Mouse (Mus musculus) CH12F3 (cell line): Measurements from ENCODE around the gene Tmem199.

Source experiments
- in situ Hi-C: fragments of 300-500 bp; cut with MboI; formaldehyde crosslinking; loops from 2 replicates; pipeline ENCODE4 v1.14.3; 2020; ENCODE audit warnings: low sequenced_read_pairs

Tmem199 gene

DNA sequence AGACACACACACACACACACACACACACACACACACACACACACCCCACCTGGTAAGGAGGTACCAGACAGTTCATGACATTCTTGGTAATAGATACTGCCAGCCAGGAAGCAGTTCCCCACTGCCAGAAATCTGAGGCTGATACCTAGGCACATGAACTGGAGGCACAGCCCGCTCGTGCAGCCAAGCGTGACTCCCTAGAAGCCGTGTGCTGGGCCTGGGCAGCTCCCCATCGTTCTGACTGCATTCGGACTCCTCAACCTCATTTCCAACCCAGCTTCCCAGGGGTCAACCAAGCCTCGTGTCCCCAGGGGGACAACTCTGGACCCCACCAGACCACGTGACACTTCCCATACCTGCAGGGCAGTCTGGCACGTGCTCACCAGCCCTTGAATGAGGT lies 16.7 kb upstream of the Tmem199 start:
- in situ Hi-C loops, result no loop called here

DNA sequence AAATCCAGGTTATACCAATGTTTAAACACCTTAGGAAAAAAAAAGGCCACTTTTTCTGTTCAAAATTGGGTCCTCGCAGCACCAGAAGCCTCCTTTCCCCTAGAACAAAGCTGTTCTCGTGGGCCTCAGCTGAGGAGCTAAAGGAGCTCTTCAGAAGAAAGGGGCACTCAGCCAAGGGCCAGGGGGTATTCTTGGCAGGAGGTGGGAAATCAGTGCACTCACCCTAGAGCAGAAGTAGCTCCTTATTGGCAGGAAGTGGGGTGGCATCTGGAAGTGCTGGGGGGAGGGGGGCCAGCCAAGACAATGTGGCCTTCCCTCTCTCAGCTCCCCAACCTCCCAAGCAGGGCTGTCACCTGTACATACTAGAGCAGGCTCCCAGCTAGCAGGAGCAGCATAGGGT lies 12.9 kb upstream of the Tmem199 start:
- in situ Hi-C loops, result no loop called here

DNA sequence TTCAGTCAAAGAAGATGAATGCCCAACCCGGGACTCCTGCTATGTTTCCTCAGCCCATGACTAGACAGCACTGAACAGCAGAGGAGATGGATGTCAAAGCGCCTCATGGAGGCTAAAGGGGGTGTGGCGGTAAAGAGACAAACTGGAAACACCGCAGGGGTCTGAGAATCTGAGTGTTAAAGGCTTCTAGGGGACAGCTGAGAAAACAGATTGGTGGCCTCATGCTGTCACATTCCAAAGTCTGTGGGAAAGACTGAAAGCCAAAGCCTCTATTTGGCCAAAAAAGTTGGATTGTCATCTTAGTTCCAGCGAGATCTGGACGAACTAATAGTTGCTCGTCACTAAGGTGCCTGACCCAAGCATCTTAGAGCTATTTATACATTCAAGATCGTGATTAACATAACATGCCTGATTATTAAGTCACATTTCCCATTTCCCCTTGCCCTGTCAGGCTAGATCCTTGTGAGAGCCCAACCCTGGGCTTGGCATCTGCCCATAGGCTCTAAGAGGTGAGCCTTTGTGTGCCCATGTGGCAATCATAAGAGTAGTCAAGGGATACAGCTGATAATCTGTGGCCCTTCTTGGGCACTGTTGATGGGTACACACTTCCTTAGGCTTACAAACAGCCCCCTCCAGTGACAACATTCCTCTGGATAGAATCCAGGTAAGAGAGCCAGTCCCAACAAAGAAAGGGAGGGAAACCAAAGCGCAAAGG lies 11.4 kb upstream of the Tmem199 start:
- in situ Hi-C loops, result no loop called here

- in situ Hi-C loops, result no loop called here
These were observed 10.6 kb upstream of the Tmem199 start for GRCm38 (mm10) chr11:78522481-78522997.

GRCm38 (mm10) chr11:78521880-78522279 lies 9.9 kb upstream of the Tmem199 start:
- in situ Hi-C loops, result no loop called here

GRCm38 (mm10) chr11:78518931-78519330 lies 7.0 kb upstream of the Tmem199 start:
- in situ Hi-C loops, result no loop called here

DNA sequence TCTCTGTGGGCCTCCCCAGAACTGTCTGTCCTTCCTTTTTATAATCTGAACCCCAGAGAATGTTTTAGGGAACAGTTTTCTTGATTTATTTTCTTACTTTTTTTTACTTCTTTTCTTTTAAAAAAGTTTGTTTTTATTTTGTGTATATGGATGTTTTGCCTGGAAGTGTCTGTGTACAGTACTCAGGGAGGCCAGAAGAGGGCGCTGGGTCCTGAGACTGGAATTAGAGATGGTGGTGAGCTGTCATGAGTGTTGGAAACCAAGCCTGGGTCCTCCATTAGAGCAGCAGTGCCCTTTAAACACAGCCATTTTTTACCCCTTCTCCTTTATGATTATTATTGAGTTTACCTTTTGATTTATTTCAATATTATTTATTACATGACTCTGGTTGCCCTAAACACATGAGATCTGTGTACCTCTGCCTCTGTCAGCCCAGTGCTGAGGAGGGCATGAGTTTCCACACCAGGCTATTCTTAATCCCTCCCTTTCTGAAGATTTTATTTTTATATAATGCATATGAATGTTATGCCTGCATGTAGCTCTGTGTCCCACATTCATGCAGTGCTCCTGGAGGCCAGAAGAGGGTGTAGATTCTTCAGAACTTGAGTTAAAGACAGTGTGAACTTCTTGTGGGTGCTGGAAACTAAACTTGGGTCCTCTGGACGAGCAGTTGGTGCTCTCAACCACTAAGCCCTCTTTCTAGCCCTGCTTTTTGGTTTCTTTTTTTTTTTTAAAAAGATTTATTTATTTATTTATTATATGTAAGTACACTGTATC lies 3.8 kb upstream of the Tmem199 start:
- in situ Hi-C loops, result no loop called here

GRCm38 (mm10) chr11:78513106-78513790 lies 1.3 kb upstream of the Tmem199 start:
- in situ Hi-C loops, result no loop called here

DNA sequence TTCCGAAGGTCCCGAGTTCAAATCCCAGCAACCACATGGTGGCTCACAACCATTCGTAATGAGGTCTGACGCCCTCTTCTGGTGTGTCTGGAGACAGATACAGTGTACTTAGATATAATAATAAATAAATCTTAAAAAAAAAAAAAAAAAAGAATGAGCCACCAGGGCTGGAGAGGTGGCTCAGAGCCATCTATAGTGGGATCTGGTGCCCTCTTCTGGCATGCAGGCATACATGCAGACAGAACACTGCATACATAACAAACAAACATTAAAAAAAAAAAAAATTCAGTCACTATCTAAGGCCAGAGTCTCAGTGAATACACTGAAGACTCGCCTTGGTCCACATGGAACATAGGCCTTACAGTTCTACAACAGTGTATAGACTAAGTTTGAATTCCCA lies 2.8 kb downstream of the Tmem199 start:
- in situ Hi-C loops, result no loop called here

DNA sequence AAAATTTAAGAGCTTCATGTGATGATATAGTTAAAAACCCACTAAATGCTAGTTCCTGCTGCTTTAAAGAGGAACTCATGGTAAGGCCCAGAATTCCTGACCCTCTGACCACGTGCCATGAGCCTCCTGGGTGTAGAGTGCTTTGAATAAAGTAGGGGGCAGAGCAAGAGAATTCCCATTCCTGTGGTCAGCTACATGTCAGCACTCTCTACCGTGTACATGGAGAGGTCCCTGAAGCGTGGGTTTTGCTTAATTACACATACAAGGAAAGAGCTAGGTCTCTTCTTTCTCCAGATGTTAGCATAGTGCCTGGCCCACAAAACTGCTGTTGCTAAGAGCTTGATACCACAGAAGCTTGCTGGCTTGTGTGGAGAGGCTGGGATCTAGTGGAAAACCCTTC lies 6.5 kb downstream of the Tmem199 start:
- in situ Hi-C loops, result no loop called here

- in situ Hi-C loops, result no loop called here
These were observed 8.9 kb downstream of the Tmem199 start, which contains the start of gene Sebox for GRCm38 (mm10) chr11:78502909-78503650. Gene Sebox, plus strand, starts transcription at chr11:78503447.

- in situ Hi-C loops, result no loop called here
These were observed 10.4 kb downstream of the Tmem199 start for GRCm38 (mm10) chr11:78501529-78501928.

DNA sequence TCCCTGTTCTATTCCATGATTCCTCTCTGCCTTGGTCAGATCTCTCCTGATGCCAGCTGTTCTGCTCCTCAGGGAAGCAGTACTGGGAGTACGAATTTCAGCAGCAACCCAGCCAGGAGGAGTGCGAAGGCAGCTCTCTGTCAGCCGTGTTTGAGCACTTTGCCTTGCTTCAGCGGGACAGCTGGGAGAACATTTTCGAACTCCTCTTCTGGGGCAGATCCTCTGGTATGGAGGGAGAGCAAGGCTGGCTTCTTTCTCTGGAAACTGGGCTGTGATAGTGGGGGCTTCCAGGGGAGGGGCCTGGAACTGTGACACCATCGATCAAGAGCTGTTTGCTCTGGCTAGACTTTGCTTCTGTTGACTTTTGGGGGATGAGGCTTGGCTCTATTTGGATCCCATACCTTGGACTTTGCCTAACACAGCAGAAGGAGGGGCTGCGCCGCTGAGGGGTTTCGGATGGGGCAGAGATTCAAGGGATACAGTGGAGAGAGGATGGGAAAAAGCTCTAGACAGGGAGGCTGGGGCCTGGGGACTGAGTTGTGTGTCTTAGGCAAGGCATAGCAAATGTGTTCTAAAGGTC lies 11.3 kb downstream of the Tmem199 start:
- in situ Hi-C loops, result no loop called here

- in situ Hi-C loops, result no loop called here
These were observed 12.4 kb downstream of the Tmem199 start for GRCm38 (mm10) chr11:78499543-78499942.

DNA sequence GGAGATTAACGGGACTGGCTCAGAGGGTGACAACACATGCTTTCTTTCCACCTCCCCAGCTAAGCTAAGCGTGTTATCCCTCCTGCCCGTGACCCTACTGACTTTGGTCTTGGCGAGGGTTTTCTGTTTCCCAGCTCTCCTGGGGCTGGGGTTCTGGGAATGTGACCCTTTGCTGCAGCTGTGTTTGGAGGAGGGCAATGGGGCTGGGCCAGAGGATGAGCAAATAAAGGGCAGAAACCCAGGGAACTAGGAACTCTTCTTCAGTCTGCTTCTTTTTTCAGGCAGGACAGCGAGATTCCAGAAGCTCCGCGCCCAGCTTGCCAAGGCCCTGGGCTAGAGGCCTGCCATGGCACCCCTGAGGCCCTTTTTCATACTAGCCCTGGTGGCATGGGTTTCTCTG lies 13.0 kb downstream of the Tmem199 start, which contains the start of gene Vtn:
Gene Vtn, plus strand, starts transcription at position 88 of the 400 bp plus-strand sequence.
- in situ Hi-C loops, result no loop called here

GRCm38 (mm10) chr11:78497544-78498522 lies 14.1 kb downstream of the Tmem199 start, which contains the start of gene Sarm1:
Gene Sarm1, minus strand, starts transcription at chr11:78497754.
- in situ Hi-C loops, result no loop called here

- in situ Hi-C loops, result no loop called here
These were observed 14.9 kb downstream of the Tmem199 start for GRCm38 (mm10) chr11:78497071-78497541.

GRCm38 (mm10) chr11:78495904-78496303 lies 16.1 kb downstream of the Tmem199 start:
- in situ Hi-C loops, result no loop called here

- in situ Hi-C loops, result no loop called here
These were observed 21.2 kb downstream of the Tmem199 start for GRCm38 (mm10) chr11:78490781-78491241.
